Mouse (Mus musculus): Measurements from ENCODE around the gene Khdrbs1. TPM values are rescaled to one million over a fixed set of nuclear protein-coding genes. Genes with fewer than 3 reads are reported as not detected.
"Not testable (repeated sequence)": the region's sequence is repeated elsewhere in the genome, so short reads cannot be mapped to it uniquely, and the experiment has no call there.

Khdrbs1 gene
- total RNA-seq, 2 experiments from 2014 or later: 82.8 to 104 TPM

- ATAC-seq (replicated peaks; ENCODE audit: poor library complexity, severe bottlenecking): peak; percentile 20; the same call in 1 of the 2 replicates
These were observed 4.0 kb upstream of the Khdrbs1 start for GRCm38 (mm10) chr4:129746106-129746505.

- ATAC-seq (replicated peaks; ENCODE audit: poor library complexity, severe bottlenecking): no peak
These were observed 1.4 kb upstream of the Khdrbs1 start for GRCm38 (mm10) chr4:129743494-129743893.

- no peak for ATAC-seq (replicated peaks; ENCODE audit: poor library complexity, severe bottlenecking)
These were observed 897 bp upstream of the Khdrbs1 start for GRCm38 (mm10) chr4:129743010-129743390.

- no peak for ATAC-seq (replicated peaks; ENCODE audit: poor library complexity, severe bottlenecking)
These were observed 200 bp downstream of the Khdrbs1 start for GRCm38 (mm10) chr4:129741974-129742231.

GRCm38 (mm10) chr4:129741251-129741973, 691 bp downstream of the Khdrbs1 start:
- no peak for ATAC-seq (replicated peaks; ENCODE audit: poor library complexity, severe bottlenecking)

GRCm38 (mm10) chr4:129739111-129739645, 2.9 kb downstream of the Khdrbs1 start:
- no peak for ATAC-seq (replicated peaks; ENCODE audit: poor library complexity, severe bottlenecking)

GRCm38 (mm10) chr4:129736173-129736572, 5.9 kb downstream of the Khdrbs1 start:
- no peak for ATAC-seq (replicated peaks; ENCODE audit: poor library complexity, severe bottlenecking)

GRCm38 (mm10) chr4:129735485-129735884, 6.6 kb downstream of the Khdrbs1 start:
- ATAC-seq (replicated peaks; ENCODE audit: poor library complexity, severe bottlenecking): not testable (repeated sequence)

- no peak for ATAC-seq (replicated peaks; ENCODE audit: poor library complexity, severe bottlenecking)
These were observed 10.7 kb downstream of the Khdrbs1 start for GRCm38 (mm10) chr4:129731423-129731822.

- no peak for ATAC-seq (replicated peaks; ENCODE audit: poor library complexity, severe bottlenecking)
These were observed 25.8 kb downstream of the Khdrbs1 start for GRCm38 (mm10) chr4:129716310-129716709.

- ATAC-seq (replicated peaks; ENCODE audit: poor library complexity, severe bottlenecking): no peak
These were observed 32.5 kb downstream of the Khdrbs1 start for GRCm38 (mm10) chr4:129709486-129710129.

GRCm38 (mm10) chr4:129706750-129707149, 35.4 kb downstream of the Khdrbs1 start:
- ATAC-seq (replicated peaks; ENCODE audit: poor library complexity, severe bottlenecking): no peak

GRCm38 (mm10) chr4:129702454-129702853, 39.6 kb downstream of the Khdrbs1 start:
- ATAC-seq (replicated peaks; ENCODE audit: poor library complexity, severe bottlenecking): no peak

- ATAC-seq (replicated peaks; ENCODE audit: poor library complexity, severe bottlenecking): peak; percentile 82
These were observed 40.4 kb downstream of the Khdrbs1 start for GRCm38 (mm10) chr4:129701503-129702377.

- not testable (repeated sequence) for ATAC-seq (replicated peaks; ENCODE audit: poor library complexity, severe bottlenecking)
These were observed 41.4 kb downstream of the Khdrbs1 start for GRCm38 (mm10) chr4:129700661-129701060.

GRCm38 (mm10) chr4:129700216-129700615, 41.9 kb downstream of the Khdrbs1 start:
- no peak for ATAC-seq (replicated peaks; ENCODE audit: poor library complexity, severe bottlenecking)

GRCm38 (mm10) chr4:129697191-129697590, 44.9 kb downstream of the Khdrbs1 start:
- ATAC-seq (replicated peaks; ENCODE audit: poor library complexity, severe bottlenecking): no peak

GRCm38 (mm10) chr4:129696158-129696985, 45.7 kb downstream of the Khdrbs1 start, which contains the start of gene Tmem39b:
Tmem39b (minus strand) TSS chr4:129696838.
- ATAC-seq (replicated peaks; ENCODE audit: poor library complexity, severe bottlenecking): peak; percentile 71

- ATAC-seq (replicated peaks; ENCODE audit: poor library complexity, severe bottlenecking): peak; percentile 13; the same call in 1 of the 2 replicates
These were observed 46.3 kb downstream of the Khdrbs1 start for GRCm38 (mm10) chr4:129695815-129696157.

- ATAC-seq (replicated peaks; ENCODE audit: poor library complexity, severe bottlenecking): no peak
These were observed 57.6 kb downstream of the Khdrbs1 start for GRCm38 (mm10) chr4:129684531-129684930.

Data from granulocyte monocyte progenitor cell, adult 5-6 weeks (primary cell).